Mouse (Mus musculus): ENCODE measurements at regions not wholly inside any gene's neighbourhood (a gene's known extent, or its start where the extent isn't known, plus 50 kb on each side); places are given as distances from the start of the nearest gene placed in this dataset.

DNA sequence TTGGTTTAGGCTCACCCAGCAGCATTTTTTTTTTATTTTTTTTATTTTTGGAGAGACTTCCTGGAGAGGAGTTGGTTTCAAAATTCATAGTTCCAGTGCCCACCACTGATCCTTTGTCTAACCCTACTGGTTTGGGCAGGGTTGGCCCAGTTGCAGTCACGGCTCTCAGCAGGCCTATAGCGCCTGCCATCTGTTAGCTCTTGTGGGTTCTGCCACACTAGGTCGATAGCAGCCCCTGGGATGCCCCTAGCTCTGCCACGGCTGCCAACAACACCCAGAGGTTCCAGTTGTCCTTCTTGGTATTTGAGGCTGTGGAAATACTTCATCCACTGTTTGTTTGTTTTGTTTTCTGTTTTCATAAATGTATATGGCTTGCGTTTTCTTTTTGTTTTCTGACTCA is 357.9 kb downstream of the Fut8 start:
- DNase-seq (ENCODE audit: low spot score): no peak
- Histone ChIP-seq H3K27me3 (ENCODE audit: insufficient read depth, low read length) (peaks cover 9% of the 10 kb centered on the region), H3K4me3 (ENCODE audit: low read depth, low read length) (no peak overlapping the region), H3K4me1 (ENCODE audit: insufficient read depth, low read depth, low read length) (no peaks in the 10 kb centered on the region), H3K9me3 (replicated peaks) (no peaks in the 10 kb centered on the region), H3K36me3 (replicated peaks) (no peaks in the 10 kb centered on the region)
- TF ChIP-seq POLR2AphosphoS5 (IDR thresholded peaks at IDR 0.05; ENCODE audit: insufficient replicate concordance, low read depth, low read length) (no peak), GATA1 (IDR thresholded peaks at IDR 0.05; ENCODE audit: borderline replicate concordance, low read length) (no peak), GATA2 (IDR thresholded peaks at IDR 0.05; ENCODE audit: borderline replicate concordance, low read depth, low read length) (no peak), TAL1 (conservative IDR thresholded peaks at IDR 0.05; ENCODE audit: low read depth, low read length) (no peak), CTCF (IDR thresholded peaks at IDR 0.05; ENCODE audit: low read depth, low read length) (no peak)
- no peak for ATAC-seq (ENCODE audit: extremely low read depth, insufficient number of reproducible peaks, low FRiP score, poor library complexity, severe bottlenecking)

DNA sequence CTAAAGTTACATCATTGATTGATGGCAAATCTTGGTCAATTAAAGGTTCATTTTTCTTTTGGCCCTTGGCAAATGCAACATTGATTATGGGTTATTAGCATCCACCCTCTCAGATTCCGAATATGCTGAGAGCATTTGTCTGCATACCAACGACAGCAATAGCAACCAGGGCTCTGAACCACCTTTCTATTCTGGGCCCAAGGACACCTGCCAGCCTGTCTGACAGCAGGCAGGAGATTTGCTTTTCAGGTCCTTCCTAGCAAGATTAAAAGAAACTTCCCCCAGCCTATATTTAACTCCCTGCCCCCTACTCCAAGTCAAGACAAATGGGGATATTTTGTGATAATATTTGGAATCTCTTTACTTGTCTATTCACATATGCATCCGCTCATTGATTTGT is 358.8 kb downstream of the Fut8 start:
- Histone ChIP-seq H3K27me3 (ENCODE audit: insufficient read depth, low read length) (peaks cover 9% of the 10 kb centered on the region), H3K4me1 (ENCODE audit: insufficient read depth, low read depth, low read length) (no peaks in the 10 kb centered on the region), H3K4me3 (ENCODE audit: low read depth, low read length) (no peak overlapping the region), H3K9me3 (replicated peaks) (no peaks in the 10 kb centered on the region), H3K36me3 (replicated peaks) (no peaks in the 10 kb centered on the region)
- ATAC-seq (ENCODE audit: extremely low read depth, insufficient number of reproducible peaks, low FRiP score, poor library complexity, severe bottlenecking) (no peak), DNase-seq (ENCODE audit: low spot score) (no peak)
- no peak for TF ChIP-seq CTCF (IDR thresholded peaks at IDR 0.05; ENCODE audit: low read depth, low read length)
- TF ChIP-seq POLR2AphosphoS5 (IDR thresholded peaks at IDR 0.05; ENCODE audit: insufficient replicate concordance, low read depth, low read length): no peak
- no peak for TF ChIP-seq TAL1 (conservative IDR thresholded peaks at IDR 0.05; ENCODE audit: low read depth, low read length)
- no peak for TF ChIP-seq GATA1 (IDR thresholded peaks at IDR 0.05; ENCODE audit: borderline replicate concordance, low read length)
- TF ChIP-seq GATA2 (IDR thresholded peaks at IDR 0.05; ENCODE audit: borderline replicate concordance, low read depth, low read length): no peak

- ATAC-seq (ENCODE audit: extremely low read depth, insufficient number of reproducible peaks, low FRiP score, poor library complexity, severe bottlenecking) (no peak), DNase-seq (ENCODE audit: low spot score) (no peak)
- no peaks in the 10 kb centered on the region for H3K36me3 ChIP-seq (replicated peaks)
- H3K9me3 ChIP-seq (replicated peaks): no peaks in the 10 kb centered on the region
- TF ChIP-seq TAL1 (conservative IDR thresholded peaks at IDR 0.05; ENCODE audit: low read depth, low read length) (no peak), GATA2 (IDR thresholded peaks at IDR 0.05; ENCODE audit: borderline replicate concordance, low read depth, low read length) (no peak), CTCF (IDR thresholded peaks at IDR 0.05; ENCODE audit: low read depth, low read length) (no peak), GATA1 (IDR thresholded peaks at IDR 0.05; ENCODE audit: borderline replicate concordance, low read length) (no peak), POLR2AphosphoS5 (IDR thresholded peaks at IDR 0.05; ENCODE audit: insufficient replicate concordance, low read depth, low read length) (no peak)
- no peaks in the 10 kb centered on the region for H3K4me1 ChIP-seq (ENCODE audit: insufficient read depth, low read depth, low read length)
- peaks cover 15% of the 10 kb centered on the region for H3K27me3 ChIP-seq (ENCODE audit: insufficient read depth, low read length)
- no peak overlapping the region for H3K4me3 ChIP-seq (ENCODE audit: low read depth, low read length)
Observed at GRCm38 (mm10) chr12:77597627-77598333, 359.9 kb downstream of the Fut8 start.

GRCm38 (mm10) chr12:77598334-77598715 is 360.4 kb downstream of the Fut8 start:
- Histone ChIP-seq H3K4me1 (ENCODE audit: insufficient read depth, low read depth, low read length) (no peaks in the 10 kb centered on the region), H3K9me3 (replicated peaks) (no peaks in the 10 kb centered on the region), H3K4me3 (ENCODE audit: low read depth, low read length) (no peak overlapping the region), H3K36me3 (replicated peaks) (no peaks in the 10 kb centered on the region), H3K27me3 (ENCODE audit: insufficient read depth, low read length) (peaks cover 15% of the 10 kb centered on the region)
- DNase-seq (ENCODE audit: low spot score): no peak
- ATAC-seq (ENCODE audit: extremely low read depth, insufficient number of reproducible peaks, low FRiP score, poor library complexity, severe bottlenecking): no peak
- TF ChIP-seq GATA1 (IDR thresholded peaks at IDR 0.05; ENCODE audit: borderline replicate concordance, low read length) (no peak), TAL1 (conservative IDR thresholded peaks at IDR 0.05; ENCODE audit: low read depth, low read length) (no peak), POLR2AphosphoS5 (IDR thresholded peaks at IDR 0.05; ENCODE audit: insufficient replicate concordance, low read depth, low read length) (no peak), GATA2 (IDR thresholded peaks at IDR 0.05; ENCODE audit: borderline replicate concordance, low read depth, low read length) (no peak), CTCF (IDR thresholded peaks at IDR 0.05; ENCODE audit: low read depth, low read length) (no peak)

DNA sequence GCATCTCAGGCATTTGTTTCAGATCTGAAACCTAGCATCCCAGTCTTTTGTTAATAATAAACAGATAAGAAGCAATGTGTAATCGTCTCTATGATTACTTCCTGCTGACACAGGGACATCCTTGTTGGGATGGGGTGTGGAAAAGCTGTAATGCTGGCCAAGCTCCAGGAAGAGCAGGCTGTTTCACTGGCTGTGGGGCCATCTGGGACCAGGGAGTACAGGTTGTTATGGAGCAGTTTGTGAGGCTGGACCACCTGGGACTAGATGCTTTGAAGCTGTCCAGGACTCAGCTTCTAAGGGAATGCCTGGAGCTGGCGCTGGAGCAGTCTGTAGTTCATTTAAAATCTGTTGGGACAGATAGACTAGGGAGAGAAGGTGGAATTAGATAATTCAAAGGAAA is 361.5 kb downstream of the Fut8 start:
- TF ChIP-seq POLR2AphosphoS5 (IDR thresholded peaks at IDR 0.05; ENCODE audit: insufficient replicate concordance, low read depth, low read length): no peak
- no peak for TF ChIP-seq CTCF (IDR thresholded peaks at IDR 0.05; ENCODE audit: low read depth, low read length)
- TF ChIP-seq TAL1 (conservative IDR thresholded peaks at IDR 0.05; ENCODE audit: low read depth, low read length): no peak
- TF ChIP-seq GATA1 (IDR thresholded peaks at IDR 0.05; ENCODE audit: borderline replicate concordance, low read length): no peak
- no peak for TF ChIP-seq GATA2 (IDR thresholded peaks at IDR 0.05; ENCODE audit: borderline replicate concordance, low read depth, low read length)
- no peak overlapping the region for H3K4me3 ChIP-seq (ENCODE audit: low read depth, low read length)
- ATAC-seq (ENCODE audit: extremely low read depth, insufficient number of reproducible peaks, low FRiP score, poor library complexity, severe bottlenecking) (no peak), DNase-seq (ENCODE audit: low spot score) (no peak)
- H3K36me3 ChIP-seq (replicated peaks): no peaks in the 10 kb centered on the region
- H3K27me3 ChIP-seq (ENCODE audit: insufficient read depth, low read length): peaks cover 20% of the 10 kb centered on the region
- no peaks in the 10 kb centered on the region for H3K4me1 ChIP-seq (ENCODE audit: insufficient read depth, low read depth, low read length)
- H3K9me3 ChIP-seq (replicated peaks): no peaks in the 10 kb centered on the region

DNA sequence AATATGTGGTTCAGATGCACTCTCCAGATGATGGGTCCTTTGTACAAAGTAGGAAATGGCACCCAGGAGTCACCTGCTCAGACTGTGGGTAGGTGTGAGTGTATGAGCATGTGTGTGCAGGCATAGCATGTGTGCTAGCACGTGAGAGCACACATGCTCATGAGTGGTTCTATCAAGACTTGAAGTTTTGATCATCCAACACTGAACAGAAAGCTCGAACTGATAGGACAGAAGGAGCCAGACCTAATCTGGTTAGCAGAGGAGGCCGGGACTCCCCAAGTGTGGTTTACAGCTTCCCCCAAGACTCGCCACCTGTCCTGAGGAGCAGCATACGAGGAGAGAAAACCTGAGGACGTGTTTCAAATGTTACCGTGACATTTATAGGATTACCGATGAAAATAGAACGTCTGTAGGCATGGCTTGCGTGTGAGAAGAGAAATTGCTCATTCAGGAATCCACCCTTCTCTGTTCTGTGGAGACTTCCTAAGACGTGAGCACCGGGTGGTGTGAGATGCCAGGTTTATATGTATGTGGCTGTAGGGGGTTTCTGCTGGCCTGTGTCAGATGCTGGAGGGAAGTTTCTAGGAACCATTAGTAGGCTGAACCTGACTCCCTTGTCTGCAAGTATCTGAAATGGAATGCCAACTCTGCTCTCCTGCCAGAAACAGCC is 366.0 kb downstream of the Fut8 start:
- peaks cover 13% of the 10 kb centered on the region for H3K27me3 ChIP-seq (ENCODE audit: insufficient read depth, low read length)
- H3K9me3 ChIP-seq (replicated peaks): no peaks in the 10 kb centered on the region
- no peaks in the 10 kb centered on the region for H3K36me3 ChIP-seq (replicated peaks)
- TF ChIP-seq POLR2AphosphoS5 (IDR thresholded peaks at IDR 0.05; ENCODE audit: insufficient replicate concordance, low read depth, low read length): no peak
- no peak for TF ChIP-seq GATA2 (IDR thresholded peaks at IDR 0.05; ENCODE audit: borderline replicate concordance, low read depth, low read length)
- TF ChIP-seq TAL1 (conservative IDR thresholded peaks at IDR 0.05; ENCODE audit: low read depth, low read length): no peak
- no peak for TF ChIP-seq CTCF (IDR thresholded peaks at IDR 0.05; ENCODE audit: low read depth, low read length)
- no peak for TF ChIP-seq GATA1 (IDR thresholded peaks at IDR 0.05; ENCODE audit: borderline replicate concordance, low read length)
- DNase-seq (ENCODE audit: low spot score) (no peak), ATAC-seq (ENCODE audit: extremely low read depth, insufficient number of reproducible peaks, low FRiP score, poor library complexity, severe bottlenecking) (no peak)
- no peaks in the 10 kb centered on the region for H3K4me1 ChIP-seq (ENCODE audit: insufficient read depth, low read depth, low read length)
- no peak overlapping the region for H3K4me3 ChIP-seq (ENCODE audit: low read depth, low read length)
